Mouse (Mus musculus): ENCODE results near the gene Amdhd2.

DNA sequence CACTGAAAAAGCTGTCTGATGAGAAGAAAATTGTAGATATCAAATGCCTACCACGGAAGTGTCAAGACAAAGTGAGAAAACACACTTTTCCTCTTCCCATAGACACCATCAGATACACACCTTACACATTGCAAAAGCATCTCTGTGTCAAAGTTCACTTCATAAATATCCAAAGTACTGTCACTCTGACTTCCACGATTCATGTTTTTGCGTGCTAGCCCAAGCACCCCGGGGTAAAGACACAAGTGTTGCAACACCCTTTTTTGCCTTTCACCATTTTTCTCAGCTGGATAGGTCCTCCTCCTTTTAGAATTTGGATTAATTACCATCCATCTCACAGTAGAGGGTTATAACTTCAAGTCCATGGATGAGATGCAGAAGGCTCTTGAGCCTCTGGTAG lies 23.6 kb downstream of the Amdhd2 start:
- TF ChIP-seq CTCF (IDR thresholded peaks at IDR 0.05; ENCODE audit: low read depth) (no peak), EP300 (optimal IDR thresholded peaks at IDR 0.05) (no peak)
